Mouse (Mus musculus) forebrain, embryonic 16.5 days (tissue): Measurements from ENCODE around the gene Anks1b. TPM values are rescaled to one million over a fixed set of nuclear protein-coding genes. Genes with fewer than 3 reads are reported as not detected.
A peak's percentile ranks its signal among the peaks of the same experiment; 100 is the strongest.

ENCODE experiments used
- ATAC-seq: fragments of 200-750 bp; cut with Nextera tagmentation; 2 replicates; pipeline ENCODE4 v1.8.0; 2017; ENCODE audit warnings: mild to moderate bottlenecking, moderate library complexity
- H3K27ac ChIP-seq: fragments of 300-500 bp; sonication (generic); 2 replicates; pipeline ENCODE4 v1.5.1; 2014; ENCODE audit warnings: low read length, control low read depth
- H3K27me3 ChIP-seq: fragments of 300-500 bp; sonication (generic); replicated peaks from 2 replicates; pipeline ENCODE4 v1.6.1; 2014; ENCODE audit warnings: low read length; ENCODE audit not compliant: control insufficient read depth, insufficient read depth
- H3K36me3 ChIP-seq: fragments of 300-500 bp; sonication (generic); 2 replicates; pipeline ENCODE4 v1.6.1; 2014; ENCODE audit not compliant: control insufficient read depth, insufficient read depth
- H3K4me1 ChIP-seq: fragments of 300-500 bp; sonication (generic); replicated peaks from 2 replicates; pipeline ENCODE4 v1.6.1; 2014; ENCODE audit warnings: low read length; ENCODE audit not compliant: control insufficient read depth, insufficient read depth
- H3K4me2 ChIP-seq: fragments of 300-500 bp; sonication (generic); 2 replicates; pipeline ENCODE4 v1.6.1; 2014; ENCODE audit warnings: mild to moderate bottlenecking, low read length, control low read depth
- H3K4me3 ChIP-seq: fragments of 300-500 bp; sonication (generic); replicated peaks from 2 replicates; pipeline ENCODE4 v1.5.1; 2014; ENCODE audit warnings: mild to moderate bottlenecking, low read length, control low read depth
- H3K9ac ChIP-seq: fragments of 300-500 bp; sonication (generic); replicated peaks from 2 replicates; pipeline ENCODE4 v1.6.1; 2014; ENCODE audit warnings: low read depth, low read length, control low read depth
- H3K9me3 ChIP-seq: fragments of 300-500 bp; sonication (generic); 2 replicates; pipeline ENCODE4 v1.6.1; 2016; ENCODE audit warnings: low read length; ENCODE audit not compliant: control insufficient read depth
- WGBS: fragments of 180-500 bp; shearing (Covaris S2); extraction: QIAGEN DNeasy Blood & Tissue Kit; methylation state at CpG from one replicate; pipeline ENCODE4 v1.1.7; 2014; 5-methylcytosine and 5-hydroxymethylcytosine counted together
- polyA plus RNA-seq: library from polyadenylated mRNA; unstranded; fragments of >200 nt; fragmentation: Nextera tagmentation; extraction: Ambion mirVana; gene quantifications from 2 replicates; pipeline ENCODE4 v1.2.1, GENCODE M21; 2015

The Anks1b gene
- polyA plus RNA-seq, 1 experiment from 2014 or later = 84.4 TPM

DNA sequence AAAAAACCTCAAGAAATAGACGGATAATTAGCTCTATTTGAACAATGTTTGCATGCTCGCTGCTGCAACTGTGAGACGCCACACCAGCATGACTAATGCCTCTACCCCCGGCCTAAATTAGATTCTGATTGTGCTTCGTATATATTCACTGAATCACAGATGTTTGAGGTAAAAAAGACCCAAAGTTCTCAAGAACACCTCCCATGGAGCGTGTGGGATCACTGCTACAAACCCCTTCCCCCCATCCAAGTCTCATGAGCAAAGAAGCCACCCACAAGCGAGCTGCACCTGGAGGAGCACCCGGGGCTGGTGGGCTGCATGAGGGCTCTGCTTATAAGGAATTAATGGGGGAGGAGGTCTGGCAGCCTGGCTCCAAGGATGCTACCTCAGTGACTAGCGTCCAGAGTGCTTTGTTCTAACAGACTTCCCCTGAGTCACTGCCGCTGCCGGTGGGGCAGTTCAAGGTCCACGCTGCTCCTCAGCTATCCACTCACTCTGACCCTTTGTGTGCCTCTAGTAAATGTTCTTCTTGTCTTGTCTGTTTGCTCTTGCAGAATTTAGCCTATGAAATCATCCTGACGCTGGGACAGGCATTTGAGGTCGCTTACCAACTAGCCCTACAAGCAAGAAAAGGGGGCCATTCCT, 1092.5 kb downstream of the Anks1b start:
- ATAC-seq = no peak
- Histone ChIP-seq H3K4me1 (peaks cover 17% of the 10 kb centered on the region), H3K9me3 (no peaks in the 10 kb centered on the region), H3K4me3 (no peak overlapping the region), H3K27me3 (no peaks in the 10 kb centered on the region), H3K27ac (no peak overlapping the region), H3K9ac (no peak overlapping the region), H3K4me2 (no peak overlapping the region), H3K36me3 (no peaks in the 10 kb centered on the region)
- 43% methylated on average over 14 of the region's 14 CpGs for WGBS

DNA sequence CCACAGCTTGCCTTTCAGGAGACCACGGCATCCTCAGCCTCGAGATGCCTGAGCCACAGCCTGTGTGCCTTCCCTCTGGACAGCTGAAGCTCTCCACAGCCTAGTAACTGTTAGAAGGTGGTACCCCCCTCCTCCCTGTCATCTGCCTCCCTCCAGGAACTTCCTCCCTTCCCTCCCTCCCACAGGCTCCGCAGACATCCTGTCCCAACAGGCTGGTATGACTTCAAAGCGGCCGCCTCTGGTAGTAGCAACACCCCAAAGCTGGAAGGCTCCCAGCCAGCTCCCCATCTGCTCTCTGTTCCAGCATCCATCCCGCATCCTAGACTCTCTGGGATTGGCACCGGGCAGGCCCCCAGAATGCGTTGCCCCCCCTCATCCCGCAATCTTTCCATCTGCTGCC, 1093.5 kb downstream of the Anks1b start:
- no peak overlapping the region for H3K4me2 ChIP-seq
- H3K27me3 ChIP-seq = no peaks in the 10 kb centered on the region
- no peak overlapping the region for H3K9ac ChIP-seq
- ATAC-seq = peak; percentile 74
- 17% methylated on average over 9 of the region's 9 CpGs for WGBS
- H3K9me3 ChIP-seq = no peaks in the 10 kb centered on the region
- H3K4me1 ChIP-seq = peaks cover 17% of the 10 kb centered on the region
- no peak overlapping the region for H3K4me3 ChIP-seq
- no peaks in the 10 kb centered on the region for H3K36me3 ChIP-seq
- no peak overlapping the region for H3K27ac ChIP-seq

DNA sequence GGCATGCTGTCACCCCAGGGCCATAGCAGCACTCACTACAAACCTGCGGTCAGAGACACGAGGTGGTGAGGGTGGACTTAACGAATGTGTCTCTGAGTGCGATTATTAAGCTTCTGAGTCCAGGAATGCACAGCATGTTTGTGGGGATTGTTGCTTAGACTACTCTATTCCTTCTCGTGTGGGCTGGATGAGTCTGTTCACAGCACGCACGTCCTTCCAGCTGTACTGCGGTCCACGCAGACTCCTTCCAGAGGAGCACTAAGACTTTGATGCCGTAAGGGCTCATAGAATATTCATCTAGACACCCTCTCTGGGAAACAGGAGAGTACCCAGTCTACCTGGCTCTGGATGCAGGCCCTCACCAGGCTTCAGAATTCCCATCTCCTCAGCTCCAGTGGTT, 1094.9 kb downstream of the Anks1b start:
- H3K36me3 ChIP-seq = no peaks in the 10 kb centered on the region
- no peaks in the 10 kb centered on the region for H3K9me3 ChIP-seq
- no peak overlapping the region for H3K9ac ChIP-seq
- no peak overlapping the region for H3K27ac ChIP-seq
- ATAC-seq = no peak
- H3K4me3 ChIP-seq = no peak overlapping the region
- WGBS = 88% methylated on average over 10 of the region's 10 CpGs
- peaks cover 18% of the 10 kb centered on the region for H3K4me1 ChIP-seq
- no peak overlapping the region for H3K4me2 ChIP-seq
- no peaks in the 10 kb centered on the region for H3K27me3 ChIP-seq

DNA sequence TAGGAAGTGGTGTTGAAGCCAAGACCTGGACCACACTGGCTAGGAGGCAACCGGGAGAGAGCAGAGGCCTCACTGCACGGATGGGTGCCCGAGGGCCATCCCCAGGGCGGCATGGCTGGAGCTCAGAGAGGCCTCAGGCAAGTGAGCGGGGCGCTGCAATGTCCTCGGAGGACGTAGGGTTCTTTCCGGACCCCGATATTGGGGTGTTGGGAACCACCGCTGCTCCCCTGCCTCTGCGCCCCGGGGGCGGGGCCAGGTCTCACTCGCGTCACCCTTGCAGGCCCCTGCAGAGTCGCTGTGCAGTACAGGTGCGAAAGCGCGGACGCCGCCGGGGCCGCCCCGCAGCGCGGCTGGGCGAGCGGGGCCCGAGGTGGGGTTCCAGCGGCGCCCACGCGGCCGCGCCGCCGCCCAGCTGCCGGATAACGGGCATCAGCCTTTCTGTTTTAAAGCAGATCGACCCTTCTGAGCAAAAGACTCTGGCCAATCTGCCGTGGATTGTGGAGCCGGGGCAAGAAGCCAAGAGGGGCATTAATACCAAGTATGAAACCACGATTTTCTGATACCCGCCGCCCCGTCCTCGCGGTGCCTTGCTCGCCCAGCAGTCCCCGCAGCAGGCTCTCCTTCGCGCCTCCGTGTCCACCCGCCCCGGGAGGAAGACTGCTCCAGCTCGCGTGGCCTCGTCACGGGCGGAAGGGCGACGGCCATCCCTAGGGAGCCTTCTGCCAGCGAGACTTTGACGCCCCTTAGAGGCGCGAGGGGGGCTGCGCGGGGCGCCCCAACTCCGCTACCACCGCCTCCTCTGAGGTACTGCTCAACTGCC, 1096.3 kb downstream of the Anks1b start:
- Histone ChIP-seq H3K4me1 (peaks cover 18% of the 10 kb centered on the region), H3K27me3 (no peaks in the 10 kb centered on the region), H3K9ac (peak overlapping the region; percentile 47), H3K4me2 (peak overlapping the region; percentile 72), H3K9me3 (no peaks in the 10 kb centered on the region), H3K27ac (no peak overlapping the region), H3K36me3 (no peaks in the 10 kb centered on the region), H3K4me3 (peak overlapping the region; percentile 40)
- 3% methylated on average over 72 of the region's 72 CpGs for WGBS
- ATAC-seq = peak; percentile 36; the same call in 1 of the 2 replicates

DNA sequence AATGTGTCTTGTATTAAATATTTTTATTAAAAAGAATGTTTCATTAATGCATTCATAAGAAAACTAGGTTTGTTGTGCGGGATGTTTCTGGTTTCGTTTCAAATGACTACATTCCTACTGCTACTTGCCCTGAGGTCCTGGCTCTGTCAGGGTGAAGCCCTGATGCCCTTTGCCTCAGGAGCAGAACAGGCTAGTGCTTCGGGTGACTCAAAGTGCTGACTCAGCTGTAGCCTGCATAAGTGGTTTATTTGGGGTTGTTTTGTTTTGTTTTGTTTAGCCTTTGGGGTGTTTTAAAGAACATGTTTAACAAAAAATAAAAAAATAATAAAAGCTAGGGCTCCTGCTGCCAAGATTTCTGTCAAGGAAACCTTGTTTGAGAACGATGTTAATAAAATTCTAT, 1097.3 kb downstream of the Anks1b start:
- Histone ChIP-seq H3K4me3 (no peak overlapping the region), H3K4me2 (no peak overlapping the region), H3K36me3 (no peaks in the 10 kb centered on the region), H3K27ac (no peak overlapping the region), H3K9ac (no peak overlapping the region), H3K27me3 (no peaks in the 10 kb centered on the region), H3K9me3 (no peaks in the 10 kb centered on the region), H3K4me1 (peaks cover 18% of the 10 kb centered on the region)
- WGBS = 38% methylated on average over 4 of the region's 4 CpGs
- ATAC-seq = no peak

DNA sequence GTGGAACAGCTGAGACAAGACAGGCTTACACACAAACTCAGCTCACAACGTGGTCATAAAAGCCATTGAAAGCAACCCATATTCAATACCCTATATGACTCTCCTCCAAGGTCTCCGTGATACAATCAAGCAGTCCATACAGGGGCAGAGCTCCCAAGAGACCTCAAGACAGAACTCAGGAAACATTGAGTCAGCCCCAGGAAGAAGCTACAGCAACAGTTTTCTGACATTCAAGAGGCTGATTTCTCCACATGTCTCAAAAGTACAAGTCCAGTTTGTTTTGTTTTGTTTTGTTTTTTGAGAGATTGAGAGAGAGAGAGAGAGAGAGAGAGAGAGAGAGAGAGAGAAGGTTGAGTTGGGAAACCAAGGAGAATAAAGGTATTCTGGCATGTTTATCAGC, 1100.8 kb downstream of the Anks1b start:
- no peak overlapping the region for H3K9ac ChIP-seq
- H3K9me3 ChIP-seq = no peaks in the 10 kb centered on the region
- 77% methylated on average over 2 of the region's 2 CpGs for WGBS
- no peaks in the 10 kb centered on the region for H3K27me3 ChIP-seq
- peaks cover 11% of the 10 kb centered on the region for H3K4me1 ChIP-seq
- no peak overlapping the region for H3K27ac ChIP-seq
- H3K4me2 ChIP-seq = no peak overlapping the region
- H3K36me3 ChIP-seq = no peaks in the 10 kb centered on the region
- no peak for ATAC-seq
- H3K4me3 ChIP-seq = no peak overlapping the region

DNA sequence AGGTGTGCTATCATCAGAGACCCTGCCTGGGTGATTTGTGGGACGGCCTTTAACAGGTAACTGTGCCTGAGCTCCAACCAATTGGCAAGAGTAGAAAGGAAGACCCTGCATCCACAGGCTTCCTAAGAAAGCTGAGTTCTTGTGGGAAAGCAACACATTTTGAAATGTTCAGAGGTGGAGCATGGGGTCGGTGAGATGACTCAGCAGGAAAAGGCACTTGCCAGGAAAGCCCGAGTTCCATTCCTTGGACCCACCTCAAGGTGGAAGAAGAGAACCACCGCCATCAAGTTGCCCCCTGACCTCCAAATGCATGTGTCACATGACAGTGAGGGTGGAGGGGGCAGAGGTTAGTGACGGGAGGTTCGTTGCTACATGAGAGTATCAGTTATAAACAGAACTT, 1101.2 kb downstream of the Anks1b start:
- H3K27me3 ChIP-seq = no peaks in the 10 kb centered on the region
- H3K36me3 ChIP-seq = no peaks in the 10 kb centered on the region
- no peak overlapping the region for H3K9ac ChIP-seq
- no peak for ATAC-seq
- H3K4me2 ChIP-seq = no peak overlapping the region
- H3K4me1 ChIP-seq = peaks cover 7% of the 10 kb centered on the region
- H3K27ac ChIP-seq = no peak overlapping the region
- no peak overlapping the region for H3K4me3 ChIP-seq
- no peaks in the 10 kb centered on the region for H3K9me3 ChIP-seq
- 87% methylated on average over 6 of the region's 6 CpGs for WGBS

DNA sequence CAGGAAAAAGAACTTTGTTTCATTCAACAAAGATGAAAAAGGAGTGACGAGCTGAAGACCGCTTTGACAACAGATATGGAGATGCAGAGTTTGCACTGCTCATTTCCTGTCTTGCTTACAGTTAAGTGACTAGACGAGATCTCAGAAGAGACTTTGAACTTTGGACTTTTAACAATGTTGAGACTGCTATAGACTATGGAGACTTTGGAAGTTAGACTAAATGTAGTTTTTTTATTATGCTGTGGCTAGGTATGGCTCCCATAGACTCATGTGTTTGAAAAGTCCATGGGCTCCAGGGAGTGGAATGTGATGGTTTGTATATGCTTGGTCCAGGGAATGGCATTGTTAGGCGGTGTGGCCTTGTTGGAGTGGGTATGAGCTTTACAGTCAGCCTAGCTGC, 1108.5 kb downstream of the Anks1b start:
- WGBS = 97% methylated on average over 4 of the region's 4 CpGs
- Histone ChIP-seq H3K9me3 (no peaks in the 10 kb centered on the region), H3K36me3 (no peaks in the 10 kb centered on the region), H3K4me1 (no peaks in the 10 kb centered on the region), H3K27ac (no peak overlapping the region), H3K4me2 (no peak overlapping the region), H3K9ac (no peak overlapping the region), H3K27me3 (no peaks in the 10 kb centered on the region), H3K4me3 (no peak overlapping the region)
- no peak for ATAC-seq

DNA sequence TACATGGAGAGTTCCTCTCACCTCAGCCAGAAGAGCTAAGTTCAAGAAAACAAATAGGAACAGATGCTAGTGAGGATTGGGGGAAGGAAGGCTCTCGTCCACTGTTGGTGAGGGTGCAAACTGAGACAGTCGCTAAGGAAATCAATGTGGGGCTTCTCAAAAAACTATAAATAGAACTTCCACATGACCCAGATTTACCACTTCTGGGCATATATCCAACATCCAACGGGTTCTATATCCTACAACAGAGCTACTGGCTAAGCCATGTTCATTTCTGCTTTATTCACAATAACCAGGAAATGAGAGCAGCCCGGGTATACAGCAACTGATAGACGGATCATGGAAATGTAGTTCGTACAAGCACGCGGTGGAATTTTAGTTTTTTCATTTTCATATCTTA, 1109.7 kb downstream of the Anks1b start:
- no peak overlapping the region for H3K27ac ChIP-seq
- no peak overlapping the region for H3K9ac ChIP-seq
- no peaks in the 10 kb centered on the region for H3K27me3 ChIP-seq
- H3K4me3 ChIP-seq = no peak overlapping the region
- H3K9me3 ChIP-seq = no peaks in the 10 kb centered on the region
- WGBS = 70% methylated on average over 8 of the region's 8 CpGs
- no peaks in the 10 kb centered on the region for H3K36me3 ChIP-seq
- no peaks in the 10 kb centered on the region for H3K4me1 ChIP-seq
- ATAC-seq = peak; percentile 33; the same call in 1 of the 2 replicates
- H3K4me2 ChIP-seq = no peak overlapping the region
